Mouse (Mus musculus) macrophage (primary cell): Measurements from ENCODE around the gene Cyp3a16. TPM values are rescaled to one million over a fixed set of nuclear protein-coding genes. Genes with fewer than 3 reads are reported as not detected.
"Not testable (repeated sequence)": the region's sequence is repeated elsewhere in the genome, so short reads cannot be mapped to it uniquely, and the experiment has no call there.

ENCODE experiments used
- H3K27ac ChIP-seq: fragments of 350-480 bp; formaldehyde crosslinking; 2 replicates; pipeline ENCODE4 v1.9.0; 2021
- H3K36me3 ChIP-seq: fragments of 350-480 bp; formaldehyde crosslinking; 2 replicates; pipeline ENCODE4 v1.9.0; 2021; ENCODE audit errors: inconsistent target
- H3K4me3 ChIP-seq: fragments of 350-480 bp; formaldehyde crosslinking; 2 replicates; pipeline ENCODE4 v1.9.0; 2021; ENCODE audit errors: inconsistent target
- H3K79me2 ChIP-seq: fragments of 350-480 bp; formaldehyde crosslinking; 2 replicates; pipeline ENCODE4 v1.9.0; 2021; ENCODE audit errors: inconsistent target
- WGBS: methylation state at CpG from one replicate; pipeline ENCODE4 v1.1.7; 2026; ENCODE audit warnings: inconsistent platforms; ENCODE audit not compliant: missing documents; 5-methylcytosine and 5-hydroxymethylcytosine counted together
- polyA plus RNA-seq: library from polyadenylated mRNA; stranded (reverse); fragments of 250-400 nt; gene quantifications from 3 replicates; pipeline ENCODE4 v1.2.4, GENCODE M21; 2018; ENCODE audit warnings: inconsistent platforms
- total RNA-seq, 78 experiments: library from RNA; depleted of rRNA; stranded (reverse); fragments of 250-400 nt; gene quantifications; 1 replicate in 9 of 78; 2 replicates in 24 of 78; 3 replicates in 43 of 78; 4 replicates in 2 of 78; pipeline ENCODE4 v1.2.4; 2018; ENCODE audit warnings: inconsistent platforms in 56 of 78

The Cyp3a16 gene
- total RNA-seq (2018; cell fraction: chromatin; rRNA removed), result not detected
- total RNA-seq (2018; cell fraction: cytosol; rRNA removed), result not detected
- total RNA-seq (2018; cell fraction: nucleus; rRNA removed), result not detected
- not detected in 3 replicates for polyA plus RNA-seq

- H3K4me3 ChIP-seq, H3K27ac ChIP-seq, H3K36me3 ChIP-seq, H3K79me2 ChIP-seq: not testable (repeated sequence)
- WGBS, result 70% methylated on average over 2 of the region's 2 CpGs
Observed at GRCm38 (mm10) chr5:145469623-145470022, at the start of gene Cyp3a16. Gene Cyp3a16 (minus strand): TSS chr5:145469723.

- no peaks in the 10 kb centered on the region for H3K79me2 ChIP-seq
- 79% methylated on average over 6 of the region's 6 CpGs for WGBS
- H3K27ac ChIP-seq, result no peak overlapping the region
- no peaks in the 10 kb centered on the region for H3K36me3 ChIP-seq
- no peak overlapping the region for H3K4me3 ChIP-seq
Observed at GRCm38 (mm10) chr5:145490300-145490699, 20.8 kb upstream of the Cyp3a16 start.

DNA sequence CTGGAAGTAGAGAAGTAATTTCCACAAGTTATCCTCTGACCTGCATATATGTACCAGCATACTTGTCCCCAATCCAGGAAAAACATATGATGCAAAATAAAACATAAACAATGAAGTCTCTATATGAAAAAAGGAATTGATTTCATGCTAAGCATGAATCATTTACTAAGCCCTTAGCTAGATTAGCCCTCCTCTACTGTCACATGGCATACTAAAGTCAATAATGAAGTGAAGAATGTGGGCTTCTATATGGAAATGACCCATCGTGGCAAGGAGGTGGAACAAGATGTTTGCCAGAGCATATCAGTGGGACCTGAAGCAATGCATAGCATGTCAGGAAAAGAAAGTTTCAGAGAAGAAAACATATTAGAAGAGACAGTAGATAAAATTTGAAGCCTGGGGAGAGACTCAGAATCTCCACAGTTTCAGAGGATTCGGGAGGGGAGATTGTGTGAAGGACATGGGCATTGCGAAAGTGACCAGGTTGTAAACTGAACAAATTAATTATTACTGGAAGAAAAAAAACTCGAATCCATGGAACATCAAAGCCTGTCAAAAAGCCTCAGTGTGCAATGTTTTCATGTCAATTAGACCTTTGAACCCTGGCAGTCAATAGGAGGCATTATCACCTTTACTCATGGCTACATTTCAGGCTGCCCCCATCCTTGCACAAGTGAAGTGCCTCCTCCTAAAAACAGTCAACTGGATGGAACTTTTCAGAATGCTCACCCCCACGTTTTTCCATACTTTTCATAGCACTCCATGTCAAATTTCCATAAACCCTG lies 5.0 kb downstream of the Cyp3a16 start:
- 65% methylated on average over 5 of the region's 5 CpGs for WGBS
- Histone ChIP-seq H3K4me3 (no peak overlapping the region), H3K79me2 (no peaks in the 10 kb centered on the region), H3K27ac (no peak overlapping the region), H3K36me3 (no peaks in the 10 kb centered on the region)

DNA sequence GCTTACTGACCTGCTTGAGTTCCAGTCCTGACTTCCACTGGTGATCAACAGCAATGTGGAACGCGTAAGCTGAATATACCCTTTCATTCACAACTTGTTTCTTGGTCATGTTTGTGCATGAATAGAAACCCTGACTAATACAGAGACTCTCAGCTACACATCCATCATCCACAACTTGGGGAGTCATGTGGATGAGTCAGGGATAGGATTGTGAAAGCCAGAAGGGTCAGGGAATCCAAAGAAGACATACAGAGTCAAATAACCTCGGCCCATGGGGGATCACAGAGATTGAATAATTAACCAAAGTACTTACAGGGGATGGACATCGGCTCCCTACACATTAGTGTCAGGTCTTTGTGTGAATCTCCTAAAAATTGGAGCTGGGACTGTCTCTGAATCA lies 7.2 kb downstream of the Cyp3a16 start:
- 65% methylated on average over 4 of the region's 4 CpGs for WGBS
- H3K4me3 ChIP-seq, result no peak overlapping the region
- H3K79me2 ChIP-seq, result no peaks in the 10 kb centered on the region
- no peak overlapping the region for H3K27ac ChIP-seq
- H3K36me3 ChIP-seq, result no peaks in the 10 kb centered on the region

DNA sequence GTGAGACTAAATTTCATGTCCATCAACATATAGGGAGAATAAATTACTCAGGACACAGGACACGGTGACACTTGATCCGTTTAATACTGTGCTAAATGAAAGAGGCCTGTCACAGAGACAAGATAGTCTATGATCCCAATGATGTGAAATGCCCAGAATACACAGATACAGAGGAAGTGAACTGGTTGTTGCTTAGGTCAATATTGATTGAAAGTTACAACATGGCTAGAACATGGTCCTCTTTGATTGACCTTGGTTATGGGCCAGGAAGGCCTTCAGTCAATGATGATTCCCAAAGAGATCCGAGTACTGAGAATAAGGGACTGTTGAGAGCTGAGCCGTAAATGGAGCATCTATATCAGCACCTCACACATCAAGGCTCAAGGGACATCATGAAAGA lies 15.1 kb downstream of the Cyp3a16 start:
- Histone ChIP-seq H3K27ac (no peak overlapping the region), H3K36me3 (no peaks in the 10 kb centered on the region), H3K4me3 (no peak overlapping the region), H3K79me2 (no peaks in the 10 kb centered on the region)
- 88% methylated on average over 4 of the region's 4 CpGs for WGBS

GRCm38 (mm10) chr5:145433688-145434087 lies 35.8 kb downstream of the Cyp3a16 start:
- Histone ChIP-seq H3K4me3 (no peak overlapping the region), H3K27ac (no peak overlapping the region), H3K79me2 (no peaks in the 10 kb centered on the region), H3K36me3 (no peaks in the 10 kb centered on the region)
- WGBS, result 76% methylated on average over 1 of the region's 1 CpGs

DNA sequence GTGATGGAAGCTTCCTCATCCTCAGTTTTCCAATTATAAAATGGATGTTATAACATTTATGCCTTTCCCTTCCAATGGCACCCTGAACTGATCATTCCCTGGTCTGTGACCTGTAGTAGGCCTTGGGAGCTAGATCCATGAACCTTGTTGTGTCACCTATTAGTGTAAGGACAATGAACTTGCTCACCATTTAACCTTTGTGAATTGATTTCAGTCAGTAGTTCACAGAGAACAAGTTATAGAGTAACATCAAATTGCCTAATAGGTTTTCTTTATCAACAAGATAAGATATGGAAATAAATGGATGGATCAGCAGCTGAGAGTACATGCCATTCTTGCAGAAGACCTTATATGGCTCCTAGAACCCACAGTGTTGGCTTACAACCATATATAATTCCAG lies 38.5 kb downstream of the Cyp3a16 start:
- Histone ChIP-seq H3K27ac (no peak overlapping the region), H3K4me3 (no peak overlapping the region), H3K36me3 (no peaks in the 10 kb centered on the region), H3K79me2 (no peaks in the 10 kb centered on the region)

- Histone ChIP-seq H3K36me3 (no peaks in the 10 kb centered on the region), H3K79me2 (no peaks in the 10 kb centered on the region), H3K27ac (no peak overlapping the region), H3K4me3 (no peak overlapping the region)
- WGBS, result 63% methylated on average over 1 of the region's 1 CpGs
Observed at GRCm38 (mm10) chr5:145422287-145422686, 47.2 kb downstream of the Cyp3a16 start.

GRCm38 (mm10) chr5:145415416-145415815 lies 54.1 kb downstream of the Cyp3a16 start:
- H3K27ac ChIP-seq, H3K79me2 ChIP-seq, H3K36me3 ChIP-seq, H3K4me3 ChIP-seq: not testable (repeated sequence)
- WGBS, result 72% methylated on average over 9 of the region's 9 CpGs

Other genes starting within 250 kb of the Cyp3a16 start
- 34.3 to 40.2 TPM (median 37.0 TPM) in 3 replicates for gene Zfp655, start 238.0 kb downstream of the Cyp3a16 start, polyA plus RNA-seq
- 8.7 to 9.0 TPM (median 8.9 TPM) in 3 replicates for gene Zscan25, start 189.2 kb downstream of the Cyp3a16 start, polyA plus RNA-seq
- not detected in 3 replicates for gene Cyp3a57, start 124.4 kb downstream of the Cyp3a16 start, polyA plus RNA-seq
- gene Cyp3a41b, start 115.0 kb upstream of the Cyp3a16 start, polyA plus RNA-seq, result not detected in 3 replicates